In genomic region chr6:54992734-54993260, GRCm38 (mm10) we compare ENCODE assay signal across 1 mouse cellular context.
TF ChIP-seq lines count a peak whose summit lies in the region.

Gene Ggct (minus strand): TSS chr6:54992950.

TF ChIP-seq in MEL, 35 proteins besides CTCF, POLR2A, EP300 and RAD21 (continued from another document):
- TF ChIP-seq HCFC1 (IDR thresholded peaks at IDR 0.05; ENCODE audit: low read depth, low read length) (peak; percentile 36; the same call in 1 of the 2 replicates), SMC3 (IDR thresholded peaks at IDR 0.05; ENCODE audit: low read depth, low read length) (peak; percentile 17; the same call in 1 of the 2 replicates), TAL1 (IDR thresholded peaks at IDR 0.05; ENCODE audit: low read length) (no peak), BHLHE40 (IDR thresholded peaks at IDR 0.05; ENCODE audit: borderline replicate concordance, low read depth, low read length) (no peak), USF1 (IDR thresholded peaks at IDR 0.05; ENCODE audit: low read depth, low read length) (no peak), POLR2AphosphoS2 (IDR thresholded peaks at IDR 0.05; ENCODE audit: low read length) (0 out of 2 replicates have a peak, but pooled peaks have one; percentile 64)
